Mouse (Mus musculus) cortical plate, adult 2 months (tissue): ENCODE results near the gene Prpf19.

Experiments used
- CTCF ChIP-seq: fragments of 200-500 bp; IDR thresholded peaks from 2 replicates; pipeline ENCODE4 v1.5.1; 2011; ENCODE audit warnings: mild to moderate bottlenecking, control low read depth, low read length; ENCODE audit not compliant: insufficient read depth; ENCODE audit errors: extremely low read depth
- POLR2A ChIP-seq: fragments of 200-500 bp; IDR thresholded peaks from 2 replicates; pipeline ENCODE4 v1.6.1; 2011; ENCODE audit warnings: mild to moderate bottlenecking, low read length, control low read depth; ENCODE audit not compliant: insufficient read depth; ENCODE audit errors: extremely low read depth

DNA sequence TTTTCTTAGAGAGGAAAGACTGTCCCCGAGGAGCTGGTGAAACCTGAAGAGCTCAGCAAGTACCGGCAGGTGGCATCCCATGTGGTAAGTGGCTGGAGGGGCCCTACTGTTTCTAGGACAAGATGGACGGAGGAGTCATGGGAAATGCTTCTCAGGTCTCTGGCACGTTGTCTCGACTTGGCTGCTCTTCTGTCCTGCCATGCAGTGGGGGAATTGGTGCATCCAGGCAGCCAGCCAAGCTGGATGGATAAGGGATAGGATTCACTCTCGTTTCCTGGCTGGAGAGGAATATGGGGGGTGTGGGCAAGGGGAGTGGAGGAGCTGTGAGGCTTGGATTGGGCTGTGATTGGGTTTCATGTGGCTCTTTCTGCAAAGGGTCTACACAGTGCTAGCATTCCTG lies 5.3 kb downstream of the Prpf19 start:
- TF ChIP-seq POLR2A (no peak), CTCF (no peak)
